Mouse (Mus musculus) embryonic fibroblast, embryonic 13.5 days (primary cell): ENCODE data around the gene Tmem240. TPM values are rescaled to one million over a fixed set of nuclear protein-coding genes. Genes with fewer than 3 reads are reported as not detected.

Source experiments
- H3K27ac ChIP-seq: 2 replicates; pipeline ENCODE4 v1.5.1; 2012; ENCODE audit warnings: low read length, control low read depth, inconsistent platforms; ENCODE audit not compliant: insufficient read depth
- H3K4me1 ChIP-seq: 2 replicates; pipeline ENCODE4 v1.6.1; 2011; ENCODE audit warnings: low read length; ENCODE audit not compliant: control insufficient read depth, insufficient read depth
- H3K4me3 ChIP-seq: 2 replicates; pipeline ENCODE4 v1.5.1; 2011; ENCODE audit warnings: mild to moderate bottlenecking, control low read depth, low read length; ENCODE audit not compliant: insufficient read depth
- CTCF ChIP-seq: IDR thresholded peaks from 2 replicates; pipeline ENCODE4 v1.5.1; 2011; ENCODE audit warnings: mild to moderate bottlenecking, control low read depth, low read length, moderate library complexity, borderline replicate concordance; ENCODE audit not compliant: insufficient read depth
- POLR2A ChIP-seq: IDR thresholded peaks from 2 replicates; pipeline ENCODE4 v1.6.1; 2011; ENCODE audit warnings: low read depth, mild to moderate bottlenecking, control low read depth, low read length, moderate library complexity
- polyA plus RNA-seq: library from polyadenylated mRNA; stranded (reverse); fragments of >200 nt; gene quantifications from 2 replicates; pipeline ENCODE4 v1.2.4, GENCODE M21; 2011; ENCODE audit warnings: low read depth; ENCODE audit not compliant: missing spikeins, insufficient read length

Tmem240 gene
- polyA plus RNA-seq, 1 experiment, result 1.0 TPM

DNA sequence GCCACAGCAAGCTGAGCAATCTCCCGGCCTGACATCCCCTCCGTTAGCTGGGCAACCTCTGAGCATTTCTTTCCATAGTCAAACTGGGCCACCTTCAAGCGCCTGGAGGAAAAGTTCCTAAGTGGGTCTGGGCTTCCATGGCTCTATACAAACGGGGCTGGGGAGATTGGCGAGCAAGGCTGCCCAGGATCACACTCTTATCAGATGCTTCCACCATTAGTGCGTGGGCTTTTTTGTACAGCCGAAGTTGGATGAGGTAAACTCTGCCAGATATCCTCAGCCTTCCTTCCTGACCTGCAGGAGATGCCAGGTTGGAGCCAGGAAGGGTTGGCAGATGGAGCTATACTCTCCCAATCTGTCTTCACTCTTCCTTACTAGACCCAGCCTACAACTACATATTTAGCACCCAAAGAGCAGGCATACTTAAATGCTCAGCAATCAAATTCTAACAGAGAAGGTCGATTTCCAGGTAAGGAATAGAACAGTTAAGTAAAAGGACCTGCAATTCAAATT is 11.5 kb downstream of the Tmem240 start:
- Histone ChIP-seq H3K27ac (no peak overlapping the region), H3K4me1 (no peaks in the 10 kb centered on the region), H3K4me3 (no peak overlapping the region)
- TF ChIP-seq CTCF, result no peak
- no peak for TF ChIP-seq POLR2A

DNA sequence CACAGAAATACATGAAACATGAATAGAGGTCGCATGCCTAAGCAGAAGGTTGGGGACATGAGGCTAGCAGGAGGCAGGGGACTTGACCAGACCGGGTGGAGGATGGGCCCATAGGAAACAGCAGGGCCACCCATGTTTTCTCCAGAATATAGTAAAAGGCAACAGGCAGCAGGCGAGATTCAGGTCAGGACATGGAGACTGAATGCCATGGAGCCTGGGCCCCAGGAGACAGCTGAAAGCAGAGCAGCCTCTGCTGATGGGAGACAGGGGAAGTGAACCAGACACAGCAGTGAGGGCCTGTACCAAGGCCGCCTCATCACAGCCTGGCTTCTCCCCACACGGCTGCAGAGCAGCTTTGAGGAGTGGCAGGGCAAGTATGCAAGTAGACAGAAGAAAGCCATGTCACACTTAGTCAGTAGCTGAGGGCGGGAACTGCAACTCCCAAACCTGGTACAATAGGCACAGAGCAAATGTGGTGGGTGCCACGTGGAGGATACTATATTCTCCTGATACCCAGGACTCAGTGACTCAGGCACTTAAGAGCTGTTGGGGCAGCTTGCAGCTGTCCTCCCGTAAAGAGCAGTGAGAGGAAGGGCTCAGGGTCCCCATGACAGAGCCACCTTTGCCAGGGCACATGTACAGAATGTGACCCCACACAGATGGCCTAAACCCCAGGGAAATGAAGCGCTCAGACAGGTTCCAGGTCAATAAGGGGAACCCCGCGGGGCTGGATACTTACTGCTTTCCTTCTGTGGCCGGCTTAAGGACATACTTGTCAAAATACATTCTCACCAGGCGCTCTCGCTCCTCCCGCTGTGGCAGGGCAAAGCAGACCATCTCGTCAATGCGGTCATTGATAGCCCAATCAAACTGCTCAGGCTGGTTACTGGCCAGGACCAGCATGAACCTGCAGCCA is 12.2 kb downstream of the Tmem240 start:
- TF ChIP-seq POLR2A, result no peak
- TF ChIP-seq CTCF, result no peak
- Histone ChIP-seq H3K4me3 (no peak overlapping the region), H3K27ac (no peak overlapping the region), H3K4me1 (no peaks in the 10 kb centered on the region)

DNA sequence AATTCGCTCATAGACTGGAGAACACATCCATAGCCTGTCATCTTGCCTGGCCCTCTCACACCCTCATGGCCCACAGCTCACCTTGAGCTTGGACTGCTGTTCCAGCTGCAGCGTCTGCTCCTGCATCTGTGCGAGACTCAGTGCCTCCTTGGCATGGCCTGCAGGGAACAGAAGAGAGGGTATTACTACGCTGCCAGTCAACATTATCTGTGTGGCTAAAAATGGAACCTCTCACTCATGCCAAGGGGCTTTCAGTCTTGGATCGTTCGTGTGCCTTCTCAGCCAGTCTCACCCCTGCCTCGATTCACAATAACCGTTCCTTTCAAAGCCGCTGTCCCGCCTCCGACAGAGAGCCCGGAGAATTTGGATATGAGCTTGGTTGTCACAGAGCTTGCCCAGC is 22.4 kb downstream of the Tmem240 start:
- no peak overlapping the region for H3K27ac ChIP-seq
- no peak overlapping the region for H3K4me3 ChIP-seq

DNA sequence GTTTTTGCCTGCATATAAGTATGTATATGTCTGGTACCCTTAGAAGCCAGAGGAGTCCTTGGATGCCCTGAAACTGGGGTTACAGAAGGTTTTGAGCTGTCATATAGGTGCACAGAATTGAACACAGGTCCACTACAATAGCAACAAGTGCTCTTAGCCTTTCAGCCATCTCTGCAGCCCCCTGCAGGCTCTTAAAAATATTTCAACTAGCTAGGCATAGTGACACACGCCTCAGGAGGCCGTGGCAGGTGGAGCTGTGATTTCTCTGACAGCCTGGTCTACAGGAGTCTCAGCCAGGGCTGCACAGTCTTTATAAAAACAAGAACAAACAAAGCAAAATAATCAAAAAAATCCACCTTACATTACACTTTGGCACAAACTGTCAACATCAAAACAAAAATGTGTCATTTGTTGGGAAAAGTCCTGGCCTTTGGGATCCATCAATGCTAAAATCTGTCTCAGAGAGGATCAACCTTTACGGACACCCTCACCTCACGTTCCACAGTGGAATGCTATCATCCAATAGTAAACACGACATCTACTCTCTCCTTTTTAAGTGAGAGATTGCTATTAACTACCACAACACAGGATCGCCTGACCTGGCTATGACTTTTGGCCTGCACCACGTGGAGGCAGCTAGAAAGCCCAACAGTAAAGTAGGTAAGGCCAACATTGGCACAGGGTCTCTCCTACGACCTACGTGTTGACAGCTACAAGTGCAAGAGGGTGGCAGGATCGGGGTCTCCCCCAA is 25.4 kb downstream of the Tmem240 start:
- TF ChIP-seq CTCF (no peak), POLR2A (0 out of 2 replicates have a peak, but pooled peaks have one; percentile 13)
- no peak overlapping the region for H3K27ac ChIP-seq
- H3K4me1 ChIP-seq, result peaks cover 5% of the 10 kb centered on the region; the same call in 1 of the 2 replicates
- H3K4me3 ChIP-seq, result peak overlapping the region; percentile 96

More for the DNA sequence above, 22.4 kb downstream of the Tmem240 start:
- TF ChIP-seq CTCF (no peak), POLR2A (no peak)
- peaks cover 5% of the 10 kb centered on the region; the same call in 1 of the 2 replicates for H3K4me1 ChIP-seq

DNA sequence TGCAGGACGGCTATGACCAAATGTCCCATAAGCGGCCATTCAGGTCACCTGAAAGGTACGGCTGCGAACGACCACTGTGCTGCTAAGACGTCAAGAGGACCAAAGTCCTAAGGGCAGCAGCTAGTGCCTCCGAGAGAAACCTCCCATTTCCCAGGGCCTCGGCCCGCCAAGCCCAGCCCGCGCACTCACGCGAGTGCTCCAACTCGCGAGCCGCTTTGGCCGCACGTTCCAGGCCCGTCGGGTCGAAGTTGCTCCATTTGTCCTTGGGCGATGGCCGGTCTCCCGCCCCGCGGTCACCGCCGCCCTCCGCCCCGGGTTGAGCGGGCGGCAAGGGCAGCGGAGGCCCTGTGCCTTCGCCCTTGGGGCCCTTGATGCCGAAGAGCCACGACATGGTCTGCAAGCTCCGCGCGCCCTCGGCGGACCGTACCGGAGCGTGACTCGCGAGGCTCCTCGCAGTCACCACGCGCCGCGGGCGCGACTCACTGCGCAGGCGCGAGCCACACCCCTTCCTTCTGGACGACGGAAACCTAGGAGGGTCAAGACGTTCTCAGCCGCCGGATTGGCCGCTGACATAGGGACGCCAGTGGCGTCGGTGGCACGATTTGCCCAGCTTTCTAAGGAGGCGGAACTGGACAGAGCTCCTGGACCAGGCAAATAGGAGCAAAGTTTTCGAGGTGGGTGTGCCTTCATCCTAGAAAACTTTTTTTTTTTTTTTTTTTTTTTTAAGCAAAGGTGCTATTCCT is 26.2 kb downstream of the Tmem240 start, which contains the start of gene Atad3a:
TSS of gene Atad3a (minus strand) at position 481 of the 743 bp plus-strand sequence.
- H3K27ac ChIP-seq, result no peak within 1 kb of the TSS
- no peak for TF ChIP-seq CTCF
- TF ChIP-seq POLR2A, result peak; percentile 89

DNA sequence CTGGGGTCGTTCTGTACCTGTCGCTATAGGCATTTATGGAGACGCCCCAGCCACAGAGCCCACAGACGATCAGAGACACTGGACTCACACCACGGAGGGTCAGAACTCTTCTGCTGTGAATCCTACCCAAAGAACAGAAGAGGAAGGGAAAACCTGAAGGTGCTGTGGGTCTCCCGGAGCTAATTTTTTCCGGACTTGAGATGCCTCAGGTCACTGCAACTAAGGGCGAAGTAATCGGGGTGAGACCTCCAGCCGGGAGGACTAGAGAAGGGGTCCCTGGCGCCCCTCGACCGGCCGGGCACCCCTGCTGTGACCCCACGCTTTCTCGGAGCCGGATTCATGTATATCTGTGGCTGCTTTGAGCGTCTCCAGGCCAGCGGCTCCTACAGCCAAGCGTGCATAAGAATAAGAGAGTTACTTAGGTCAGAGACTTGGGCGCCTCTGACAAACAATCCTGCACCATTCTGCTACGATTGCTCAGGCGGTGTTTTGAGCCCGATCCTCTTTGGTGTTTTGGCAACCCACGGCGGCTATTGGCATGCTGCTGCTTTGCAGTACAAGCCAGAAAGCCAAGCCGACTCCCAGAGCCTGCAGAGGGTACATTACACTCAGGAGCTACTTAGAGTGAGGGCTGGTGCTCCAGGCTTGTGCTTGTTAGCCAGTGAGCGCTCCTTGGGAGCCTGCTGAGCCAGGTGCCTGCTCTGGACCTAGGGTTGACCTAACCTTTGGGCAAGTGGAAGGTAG is 26.9 kb downstream of the Tmem240 start:
- Histone ChIP-seq H3K4me1 (peaks cover 5% of the 10 kb centered on the region; the same call in 1 of the 2 replicates), H3K27ac (no peak overlapping the region), H3K4me3 (peak overlapping the region; percentile 77)
- TF ChIP-seq POLR2A (no peak), CTCF (no peak)

More for the DNA sequence above, 26.2 kb downstream of the Tmem240 start, which contains the start of gene Atad3a:
- Histone ChIP-seq H3K4me3 (peak within 1 kb of the TSS; percentile 96), H3K4me1 (peaks cover 5% of the 10 kb centered on the region; the same call in 1 of the 2 replicates)

DNA sequence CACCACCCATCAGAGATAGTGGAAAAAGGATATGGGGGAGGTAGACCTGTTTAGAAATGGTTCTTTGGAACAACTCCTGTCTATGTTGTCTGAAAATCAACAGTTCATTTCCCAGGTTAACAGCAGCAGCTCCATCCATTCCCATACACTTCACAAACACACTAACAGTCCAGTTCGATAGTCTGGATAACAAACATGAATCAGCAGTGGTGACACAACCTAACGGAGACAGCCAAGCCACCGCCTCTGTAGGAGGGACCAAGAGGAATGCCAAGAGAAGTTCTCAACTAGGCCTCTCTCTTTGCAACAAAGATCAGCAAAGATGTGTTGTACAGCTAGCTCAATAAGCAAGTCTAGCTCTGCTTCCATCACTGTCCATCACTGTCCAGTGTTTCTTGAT is 27.8 kb downstream of the Tmem240 start:
- H3K27ac ChIP-seq, result no peak overlapping the region
- TF ChIP-seq CTCF (no peak), POLR2A (no peak)

DNA sequence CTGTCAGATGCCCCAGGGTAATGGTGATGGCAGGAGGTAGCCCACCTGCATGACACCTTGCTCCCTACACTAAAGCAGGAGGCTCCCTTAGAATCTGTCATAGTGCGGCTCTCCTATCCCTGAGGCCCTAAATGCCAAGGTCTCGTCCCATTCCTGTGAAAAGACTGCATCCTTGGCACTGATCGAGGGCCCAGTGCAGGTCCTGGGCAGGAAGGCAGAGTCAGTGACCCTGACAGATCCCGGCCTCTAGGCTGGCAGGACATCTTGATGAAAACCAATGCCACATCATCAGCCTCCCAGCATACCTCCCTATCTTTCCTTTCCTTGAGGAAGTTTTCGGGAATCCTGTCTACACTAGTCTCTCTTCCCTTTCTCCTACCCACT is 34.9 kb downstream of the Tmem240 start:
- TF ChIP-seq CTCF, result no peak
- no peak for TF ChIP-seq POLR2A
- Histone ChIP-seq H3K4me1 (no peaks in the 10 kb centered on the region), H3K27ac (no peak overlapping the region), H3K4me3 (no peak overlapping the region)

More for the DNA sequence above, 27.8 kb downstream of the Tmem240 start:
- no peak overlapping the region for H3K4me3 ChIP-seq
- H3K4me1 ChIP-seq, result peaks cover 5% of the 10 kb centered on the region; the same call in 1 of the 2 replicates
